Mouse (Mus musculus) mouse embryonic stem cell (cell line): ENCODE measurements at regions not wholly inside any gene's neighbourhood (a gene's known extent, or its start where the extent isn't known, plus 50 kb on each side); places are given as distances from the start of the nearest gene placed in this dataset.

ENCODE experiments used
- in situ Hi-C, 2 experiments: fragments of 300-500 bp; cut with MboI; formaldehyde crosslinking; loops; 1 replicate in 1 of 2; 3 replicates in 1 of 2; pipeline ENCODE4 v1.14.3; 2019 to 2020; ENCODE audit warnings: low sequenced_read_pairs in 2 of 2, low pct_unique_long_range_greater_than_20kb in 1 of 2, mixed read lengths in 1 of 2; ENCODE audit not compliant: unreplicated experiment in 1 of 2

- in situ Hi-C loops = no loop called here
Measured at GRCm38 (mm10) chr1:193554731-193555130, 184.6 kb upstream of the Camk1g start.

- in situ Hi-C loops = no loop called here
Measured at GRCm38 (mm10) chr1:193552348-193552747, 182.2 kb upstream of the Camk1g start.

DNA sequence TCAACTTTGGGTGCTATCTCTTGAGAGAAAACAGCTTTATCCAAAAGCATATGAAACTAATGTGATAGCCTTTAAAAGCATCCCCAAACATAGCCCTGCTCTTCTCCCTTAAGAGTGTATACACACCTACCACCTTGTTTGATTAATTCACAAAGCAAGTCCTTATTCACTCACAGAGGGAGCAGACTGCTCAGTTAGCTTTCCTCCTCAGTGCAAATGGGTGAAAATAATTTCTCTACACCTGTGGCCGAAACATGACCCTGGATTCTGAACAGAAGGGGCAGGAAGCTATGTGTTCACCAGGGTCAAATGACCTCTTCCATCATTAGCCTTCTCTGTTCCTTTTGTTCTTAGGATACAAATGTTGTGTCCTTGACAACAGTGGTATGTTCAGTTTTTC lies 181.2 kb upstream of the Camk1g start:
- in situ Hi-C loops = no loop called here

- in situ Hi-C loops = no loop called here
Measured at GRCm38 (mm10) chr1:193550761-193551160, 180.7 kb upstream of the Camk1g start.

DNA sequence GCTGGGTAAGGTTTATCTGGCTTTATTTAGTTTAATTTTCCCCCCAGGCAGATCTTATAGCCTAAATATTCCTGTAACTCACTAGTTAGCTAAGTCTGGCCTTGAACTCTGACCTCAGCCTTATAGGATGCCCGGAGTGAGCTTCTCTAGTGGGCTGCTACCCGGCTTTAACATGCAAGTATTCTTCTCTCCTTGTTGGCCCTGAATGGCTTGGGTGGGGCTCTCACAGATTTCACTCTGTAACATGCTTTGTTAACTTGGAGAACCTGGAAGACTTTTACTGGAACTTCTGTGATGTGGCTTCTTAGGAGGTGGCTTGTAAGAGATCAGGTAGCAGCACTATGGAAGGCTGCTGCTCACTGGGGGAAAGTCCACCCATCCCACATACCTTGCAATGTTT lies 177.3 kb upstream of the Camk1g start:
- in situ Hi-C loops = no loop called here

- in situ Hi-C loops = no loop called here
Measured at GRCm38 (mm10) chr1:193546044-193546432, 175.9 kb upstream of the Camk1g start.

DNA sequence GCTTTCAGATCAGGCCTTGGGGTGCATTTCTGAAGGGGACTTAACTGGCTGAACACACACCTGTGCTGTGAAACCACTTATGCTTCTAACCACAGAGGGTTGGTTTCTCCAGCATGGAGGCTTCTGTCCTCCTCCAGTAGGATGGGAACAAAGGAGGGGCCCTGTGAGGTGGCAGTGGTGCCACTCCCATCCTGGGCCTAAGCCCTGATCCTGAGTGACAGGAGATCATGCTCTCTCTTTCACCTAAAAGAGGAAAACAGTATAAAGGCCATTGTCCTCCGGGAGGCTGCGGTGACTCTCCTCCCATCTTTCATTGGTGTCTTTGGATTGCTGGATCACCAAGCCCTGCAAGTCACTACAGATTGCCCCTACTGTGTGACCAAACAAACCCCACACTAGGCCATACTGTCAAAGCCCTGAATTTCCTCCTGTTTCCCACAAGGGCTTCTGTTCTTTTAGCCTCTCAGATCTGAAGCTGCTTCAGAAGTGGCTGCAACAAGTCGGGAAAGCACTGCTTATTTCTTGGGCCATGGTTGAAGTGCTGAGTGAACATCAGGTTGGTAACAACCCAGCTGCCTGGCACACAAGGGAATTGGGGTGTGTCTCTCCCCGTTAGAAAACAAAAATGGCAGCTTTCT lies 175.4 kb upstream of the Camk1g start:
- in situ Hi-C loops = no loop called here

DNA sequence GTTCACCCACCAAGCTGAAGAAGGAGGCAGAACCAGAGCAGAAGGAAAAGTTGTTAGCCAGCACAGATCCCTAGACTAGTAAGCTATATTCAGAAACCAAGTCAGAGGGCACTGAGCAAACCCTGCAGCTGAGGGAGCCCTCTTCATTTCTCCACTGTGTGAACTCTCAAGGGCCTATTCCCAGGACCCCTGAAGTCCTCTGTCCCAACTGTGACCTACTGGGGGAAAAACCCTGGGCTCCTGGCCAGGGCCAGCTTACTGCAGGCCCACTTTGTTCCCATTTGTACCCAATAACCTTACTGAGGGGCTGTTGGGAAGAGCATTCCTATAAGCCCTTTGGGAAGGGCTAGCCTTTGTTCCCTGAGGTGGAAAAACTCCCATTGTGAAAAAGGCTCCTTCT lies 174.7 kb upstream of the Camk1g start:
- in situ Hi-C loops = no loop called here

GRCm38 (mm10) chr1:193543834-193544233 lies 173.7 kb upstream of the Camk1g start:
- in situ Hi-C loops = no loop called here

DNA sequence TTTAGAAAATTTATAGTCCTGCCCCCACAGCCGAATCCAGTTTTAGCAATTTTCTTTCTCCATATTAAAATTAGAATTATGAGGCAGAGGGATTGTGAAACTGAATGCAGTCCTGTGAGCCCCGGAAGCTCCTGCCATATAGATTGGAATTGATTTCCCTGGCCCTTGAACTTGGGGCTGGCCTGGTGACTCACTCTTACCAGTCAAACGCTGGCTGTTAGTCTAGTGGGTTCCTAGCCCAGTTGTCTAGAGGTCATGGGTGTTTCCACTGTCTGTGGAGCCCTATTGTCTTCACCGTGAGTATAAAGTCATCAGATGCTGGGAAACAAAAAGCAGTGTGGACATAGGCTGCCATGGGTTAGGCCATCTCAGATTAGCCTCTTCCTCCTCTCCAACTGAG lies 173.2 kb upstream of the Camk1g start:
- in situ Hi-C loops = no loop called here

DNA sequence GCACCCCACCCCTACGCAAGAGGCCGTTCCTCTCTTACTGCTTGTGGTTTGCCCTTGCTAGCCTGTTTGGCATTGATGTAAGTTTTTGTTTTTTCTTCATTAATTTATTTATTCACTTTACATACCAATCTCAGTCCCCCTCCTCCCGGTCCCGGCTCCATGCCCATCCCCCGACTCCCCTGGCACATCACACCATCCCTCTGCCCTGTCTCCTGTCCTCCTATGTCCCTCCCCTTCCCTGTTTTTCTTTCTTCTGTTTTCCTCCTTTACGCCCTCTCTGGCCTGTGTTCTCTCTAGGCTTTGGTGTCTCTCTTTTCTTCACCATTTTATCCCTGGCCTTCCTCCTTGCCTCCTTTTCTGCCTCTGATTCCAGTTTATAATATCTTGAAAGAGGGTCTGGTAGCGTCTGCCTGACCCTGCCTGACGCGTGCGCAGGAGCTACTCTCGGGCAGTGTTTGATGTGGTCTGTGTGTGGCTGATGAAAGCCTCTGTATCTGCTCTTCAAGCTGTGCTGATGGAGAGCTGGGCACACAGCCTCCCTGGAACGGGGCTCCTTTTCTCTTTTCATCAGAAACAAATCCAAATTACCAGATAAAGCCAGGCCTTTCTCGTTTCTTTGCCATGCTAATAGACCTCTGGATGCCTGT lies 172.0 kb upstream of the Camk1g start:
- in situ Hi-C loops = no loop called here

- in situ Hi-C loops = no loop called here
Measured at GRCm38 (mm10) chr1:193541281-193541680, 171.2 kb upstream of the Camk1g start.

DNA sequence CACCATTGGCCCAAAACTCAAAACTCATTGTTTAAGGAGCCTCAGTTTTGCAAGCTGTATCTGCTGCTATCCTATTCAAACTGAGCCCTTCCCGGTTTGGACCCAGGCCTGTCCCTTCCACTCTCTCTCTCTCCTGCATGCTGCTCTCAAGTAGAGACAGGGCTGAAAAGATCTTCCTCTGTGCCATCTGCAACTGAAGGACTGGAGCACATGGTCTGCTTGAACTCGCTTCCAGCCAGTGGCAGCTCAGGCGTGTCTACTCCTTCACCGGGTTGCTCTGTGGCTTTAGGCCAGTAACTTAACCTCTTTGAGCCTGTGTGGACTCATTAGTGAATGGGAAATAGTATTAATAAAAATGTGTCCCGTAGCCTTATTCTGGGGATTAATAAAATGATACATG lies 170.4 kb upstream of the Camk1g start:
- in situ Hi-C loops = no loop called here

DNA sequence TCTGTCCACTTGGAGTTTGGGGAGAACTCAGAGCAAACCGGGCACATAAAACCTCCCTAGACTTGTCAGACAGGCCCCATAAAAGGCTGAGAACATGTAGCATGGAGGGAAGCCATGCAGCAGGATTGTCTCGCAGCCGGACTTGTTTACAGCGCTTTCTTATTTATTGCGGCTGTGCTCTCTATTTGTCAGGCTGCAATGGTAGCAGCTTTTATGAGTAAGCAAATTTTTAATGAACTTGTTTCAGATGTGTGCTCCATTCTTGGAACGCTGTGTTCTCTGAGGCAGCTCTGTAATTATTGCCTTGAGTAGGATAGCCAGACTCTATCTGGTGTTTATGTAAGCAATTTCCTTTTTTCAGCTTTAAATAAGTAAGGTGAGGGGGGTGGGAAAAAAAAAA lies 169.2 kb upstream of the Camk1g start:
- in situ Hi-C loops = no loop called here

- in situ Hi-C loops = no loop called here
Measured at GRCm38 (mm10) chr1:193538425-193538824, 168.3 kb upstream of the Camk1g start.

- in situ Hi-C loops = no loop called here
Measured at GRCm38 (mm10) chr1:193537616-193538015, 167.5 kb upstream of the Camk1g start.

DNA sequence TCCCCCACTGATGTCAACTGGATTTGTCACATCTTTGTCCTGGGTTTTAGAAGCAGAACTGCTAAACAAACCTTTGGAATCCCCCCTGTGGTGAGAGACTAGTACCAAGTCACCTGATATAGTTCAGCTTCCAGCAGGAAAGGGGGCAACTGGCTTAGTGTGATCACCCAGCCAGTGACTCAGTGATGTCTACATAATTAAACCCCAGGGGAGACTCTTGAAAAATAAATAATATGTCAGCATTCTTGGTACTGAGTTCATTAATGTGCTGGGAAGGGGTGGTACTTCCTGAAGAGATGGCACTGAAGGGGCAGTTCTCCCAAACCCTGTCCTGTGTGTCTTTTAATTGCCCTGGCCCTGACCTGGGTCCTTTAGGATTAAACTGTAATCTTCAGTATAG lies 166.5 kb upstream of the Camk1g start:
- in situ Hi-C loops = no loop called here

GRCm38 (mm10) chr1:193534449-193534848 lies 164.4 kb upstream of the Camk1g start:
- in situ Hi-C loops = no loop called here

GRCm38 (mm10) chr1:193526501-193526900 lies 156.4 kb upstream of the Camk1g start:
- in situ Hi-C loops = no loop called here

GRCm38 (mm10) chr1:193522007-193522406 lies 151.9 kb upstream of the Camk1g start:
- in situ Hi-C loops = no loop called here
